Mouse (Mus musculus) G1E (cell line): ENCODE data around the gene Scube2.

Experiments
- CTCF ChIP-seq: IDR thresholded peaks from 2 replicates; pipeline ENCODE4 v1.5.1; 2012; ENCODE audit warnings: low read depth, low read length, inconsistent platforms, mixed read lengths
- GATA1 ChIP-seq: IDR thresholded peaks from 2 replicates; pipeline ENCODE4 v1.6.1; 2012; ENCODE audit warnings: borderline replicate concordance, low read length, inconsistent platforms, mixed read lengths
- GATA2 ChIP-seq: IDR thresholded peaks from 2 replicates; pipeline ENCODE4 v1.6.1; 2012; ENCODE audit warnings: low read depth, low read length, inconsistent platforms, borderline replicate concordance
- TAL1 ChIP-seq: conservative IDR thresholded peaks from 2 replicates; pipeline ENCODE4 v1.6.1; 2012; ENCODE audit warnings: low read depth, low read length, inconsistent platforms, mixed read lengths

GRCm38 (mm10) chr7:109807616-109808485 lies 57.6 kb downstream of the Scube2 start:
- TF ChIP-seq CTCF, result no peak
- TF ChIP-seq TAL1, result no peak
- TF ChIP-seq GATA1, result no peak
- TF ChIP-seq GATA2, result no peak
